22 mouse cellular contexts compared by ENCODE assay signal in the genomic region with DNA sequence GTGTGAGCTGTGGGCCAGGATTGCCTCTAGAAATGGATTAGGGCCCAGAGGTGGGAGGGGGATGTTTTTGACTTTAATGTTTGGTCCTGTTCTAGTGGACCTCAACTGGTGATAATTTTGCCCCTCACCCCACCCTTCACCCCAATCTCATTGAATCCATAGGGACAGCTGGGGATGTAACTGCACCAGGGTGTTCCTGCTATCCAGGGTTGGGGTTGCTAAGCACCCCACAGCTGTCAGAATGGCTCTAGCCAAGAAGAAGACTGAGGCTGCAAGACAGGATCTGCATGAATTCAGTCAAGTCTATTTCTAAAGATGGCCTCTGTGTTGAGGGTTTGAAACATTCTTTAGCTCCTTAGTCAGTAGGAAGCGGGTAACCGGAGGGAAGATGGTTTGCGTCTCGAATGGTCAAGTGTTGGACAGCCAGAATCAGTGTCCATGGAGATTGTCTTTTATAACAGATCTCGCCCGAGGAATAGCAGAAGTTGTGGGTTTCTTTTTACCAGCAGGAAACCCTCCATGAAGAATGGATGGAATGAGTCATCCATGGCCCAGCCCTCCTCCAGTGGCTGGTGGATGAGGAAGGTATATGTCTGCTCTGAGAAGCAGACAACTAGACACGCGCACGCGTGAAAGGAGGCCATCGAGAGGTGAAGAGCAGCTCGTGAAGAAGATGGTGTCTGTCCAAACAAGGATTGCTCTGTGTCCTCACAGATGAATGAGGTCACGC. TPM values are rescaled to one million over a fixed set of nuclear protein-coding genes. Genes with fewer than 3 reads are reported as not detected.
DNase-seq lines count a peak whose midpoint lies in the region; ATAC-seq and TF ChIP-seq lines count a peak whose summit lies in the region.
"Had no signal": no experiment of that assay in that cellular context is flagged by ENCODE, and none has a peak within 500 bp of the region (broad histone marks: within the 10 kb centered on the region; RNA-seq: fewer than 3 reads in every experiment).

No protein-coding gene starts in this region.

- H3K4me2 ChIP-seq in lung, postnatal 0 days (replicated peaks; ENCODE audit: low read depth, low read length): no peak overlapping the region
- H3K4me2 ChIP-seq: forebrain, embryonic 12.5 days; liver, embryonic 13.5 days; midbrain, embryonic 13.5 days had no signal

- H3K4me3 ChIP-seq in lung, postnatal 0 days (ENCODE audit: low read depth, low read length): no peak overlapping the region
- H3K4me3 ChIP-seq: forebrain, embryonic 12.5 days; gastrocnemius, adult 2 months; heart, adult 2 months; left cerebral cortex, adult 2 months; liver, embryonic 13.5 days; midbrain, embryonic 13.5 days had no signal

- H3K9me3 ChIP-seq in lung, postnatal 0 days (ENCODE audit: low read length): no peaks in the 10 kb centered on the region
- H3K9me3 ChIP-seq: liver, embryonic 13.5 days; midbrain, embryonic 13.5 days had no signal

- TF ChIP-seq CTCF in lung, postnatal 0 days (IDR thresholded peaks at IDR 0.05): no peak

- ATAC-seq in lung, postnatal 0 days: no peak
- peak; percentile 36; the same call in 1 of the 2 replicates for ATAC-seq in neutrophil, adult 5-6 weeks (ENCODE audit: extremely low read depth, insufficient number of reproducible peaks, low FRiP score, poor library complexity, severe bottlenecking)
- ATAC-seq in cerebellum, adult (ENCODE audit: insufficient number of reproducible peaks, low FRiP score, low TSS enrichment): no peak
- ATAC-seq: CD4-positive, CD25-positive, alpha-beta regulatory T cell, adult 4 months; hindbrain, embryonic 16.5 days; midbrain, embryonic 13.5 days had no signal

- peak; percentile 29 for DNase-seq in lung, postnatal 25 days (ENCODE audit: low spot score)
- no peak for DNase-seq in lung, postnatal 0 days (ENCODE audit: low spot score)
- DNase-seq in MEL-GATA-1-ER (ENCODE audit: extremely low read depth, low read depth): peak; percentile 74
- DNase-seq in induced T-regulatory cell, adult 2 months (ENCODE audit: low read depth): peak; percentile 20
- no peak for DNase-seq in gastrocnemius, adult 8-10 months (ENCODE audit: low spot score in 2 of 2)
- DNase-seq in frontal cortex, postnatal 14 days (ENCODE audit: low spot score in 2 of 2): no peak
- DNase-seq: adrenal gland, adult 8-10 months; cerebellum, postnatal 14 days; gastrocnemius, adult 2 months; kidney, adult 18-20 months; kidney, postnatal 14 days; liver, embryonic 13.5 days; lung, postnatal 10 days; thymus, postnatal 14 days had no signal

- no peaks in the 10 kb centered on the region for H3K4me1 ChIP-seq in lung, postnatal 0 days (ENCODE audit: insufficient read depth, low read depth, low read length)
- H3K4me1 ChIP-seq: forebrain, embryonic 12.5 days; liver, embryonic 13.5 days; midbrain, embryonic 13.5 days had no signal

- no peak for TF ChIP-seq EP300 in lung, postnatal 0 days (IDR thresholded peaks at IDR 0.05)

- H3K36me3 ChIP-seq in lung, postnatal 0 days (ENCODE audit: insufficient read depth, low read length): no peaks in the 10 kb centered on the region
- H3K36me3 ChIP-seq: forebrain, embryonic 12.5 days; liver, embryonic 13.5 days; midbrain, embryonic 13.5 days had no signal

- H3K27ac ChIP-seq in lung, postnatal 0 days (ENCODE audit: low read length): no peak overlapping the region
- H3K27ac ChIP-seq: forebrain, embryonic 12.5 days; gastrocnemius, adult 2 months; heart, adult 2 months; left cerebral cortex, adult 2 months; liver, embryonic 13.5 days; midbrain, embryonic 13.5 days had no signal

- no peak overlapping the region for H3K9ac ChIP-seq in lung, postnatal 0 days (replicated peaks; ENCODE audit: low read depth)
- H3K9ac ChIP-seq: forebrain, embryonic 12.5 days; liver, embryonic 13.5 days; midbrain, embryonic 13.5 days had no signal

- no peaks in the 10 kb centered on the region for H3K27me3 ChIP-seq in lung, postnatal 0 days (replicated peaks; ENCODE audit: insufficient read depth, low read length)
- H3K27me3 ChIP-seq: forebrain, embryonic 12.5 days; liver, embryonic 13.5 days; midbrain, embryonic 13.5 days had no signal

- WGBS in lung, postnatal 0 days: 84% methylated on average over 13 of the region's 13 CpGs

RNA-seq across cellular contexts. Expression of a gene that starts 30.5 kb away (rescaled TPM):
- polyA plus RNA-seq in lung, postnatal 0 days (2015; fragmentation: Nextera tagmentation; extraction: Ambion mirVana): 9.8 and 9.9 TPM in 2 replicates
- 60.8 and 65.7 TPM in 2 replicates for total RNA-seq in neutrophil, adult 5-6 weeks (2017)
- 10 to 100 TPM; 26.7 to 32.5 (median 28.5) TPM for total RNA-seq in gastrocnemius, adult 8-10 months (2022)

Comparison
In these comparisons a context has a peak if more than half of its experiments do, and no peak if none do; other contexts are left out.
1. DNase-seq: peak in lung, postnatal 25 days (single experiment), MEL-GATA-1-ER (single experiment) and induced T-regulatory cell, adult 2 months (single experiment); none in lung, postnatal 0 days (single experiment), gastrocnemius, adult 8-10 months (0 of 2) and frontal cortex, postnatal 14 days (0 of 2).